In the genomic region with DNA sequence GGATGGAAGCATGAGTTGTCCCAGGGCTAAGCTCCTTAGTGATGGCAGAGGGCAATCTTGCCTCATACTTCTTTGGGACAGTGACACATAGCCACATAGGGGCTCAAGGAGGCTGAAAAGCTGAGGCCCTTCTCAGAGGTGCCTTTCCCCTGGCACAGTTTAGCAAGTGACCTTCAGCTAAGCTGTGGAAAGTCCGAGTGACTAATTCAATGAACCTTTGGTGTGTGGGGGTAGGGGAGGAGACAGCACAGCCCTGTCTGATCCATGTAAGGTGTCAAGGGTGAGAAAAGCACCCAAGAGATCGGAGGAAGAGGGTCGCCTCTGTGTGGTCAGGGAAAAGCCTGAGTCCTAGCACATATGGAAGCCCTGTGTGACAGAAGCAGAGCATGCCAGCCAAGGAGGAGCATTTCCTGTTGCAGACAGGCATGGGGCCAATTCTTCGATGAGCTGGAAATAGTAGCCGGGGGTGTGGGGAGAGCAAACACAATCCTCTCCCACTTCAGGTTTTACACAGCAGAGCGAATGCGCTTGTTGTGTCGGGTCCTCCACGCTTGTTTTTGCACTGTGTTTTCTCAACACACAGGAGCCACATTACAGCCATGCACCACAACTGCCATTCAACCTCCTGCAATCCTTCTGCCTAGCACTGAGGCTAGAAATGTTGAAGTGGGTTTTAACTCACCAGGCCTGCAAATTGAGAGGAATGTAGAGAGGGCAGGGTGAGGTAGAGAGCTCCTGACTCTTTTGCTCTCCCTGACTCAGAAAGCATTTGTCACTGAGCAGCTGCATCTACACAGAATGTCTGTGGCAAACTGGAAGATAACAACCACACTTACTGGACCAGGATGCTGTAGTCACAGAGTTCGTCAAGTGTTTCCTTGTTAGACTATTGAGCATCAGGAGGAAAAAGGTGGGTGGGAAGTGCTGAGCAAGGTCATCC, we compare ENCODE assay signal across 7 mouse cellular contexts.
A peak's percentile ranks its signal among the peaks of the same experiment; 100 is the strongest.
DNase-seq lines count a peak whose midpoint lies in the region; ATAC-seq and TF ChIP-seq lines count a peak whose summit lies in the region.

No protein-coding gene starts in this region.

- H3K9ac ChIP-seq in CH12.LX (ENCODE audit: insufficient read depth, low read depth), result peak overlapping the region; percentile 38; the same call in 1 of the 2 replicates
- H3K9ac ChIP-seq in embryonic facial prominence, embryonic 15.5 days, result no peak overlapping the region
- H3K9ac ChIP-seq in hindbrain, embryonic 15.5 days, result no peak overlapping the region
- no peak overlapping the region for H3K9ac ChIP-seq in midbrain, postnatal 0 days (replicated peaks; ENCODE audit: low read length, poor library complexity, severe bottlenecking)

- peak; percentile 83 for TF ChIP-seq EP300 in CH12.LX (IDR thresholded peaks at IDR 0.05; ENCODE audit: low read length)

- no peaks in the 10 kb centered on the region for H3K27me3 ChIP-seq in CH12.LX (replicated peaks)
- no peaks in the 10 kb centered on the region for H3K27me3 ChIP-seq in embryonic facial prominence, embryonic 15.5 days
- no peaks in the 10 kb centered on the region for H3K27me3 ChIP-seq in hindbrain, embryonic 15.5 days
- no peaks in the 10 kb centered on the region for H3K27me3 ChIP-seq in midbrain, postnatal 0 days (ENCODE audit: insufficient read depth, low read length)

- H3K27ac ChIP-seq in CH12.LX (ENCODE audit: insufficient read depth, low read depth), result peak overlapping the region; percentile 61
- peak overlapping the region; percentile 70 for H3K27ac ChIP-seq in embryonic facial prominence, embryonic 15.5 days (replicated peaks)
- H3K27ac ChIP-seq in hindbrain, embryonic 15.5 days (replicated peaks), result peak overlapping the region; percentile 59
- H3K27ac ChIP-seq in midbrain, postnatal 0 days (ENCODE audit: low read depth, low read length), result 0 out of 2 replicates have a peak overlapping the region, but pooled peaks have one; percentile 6

- no peak for TF ChIP-seq POLR2A in CH12.LX (IDR thresholded peaks at IDR 0.05; ENCODE audit: low read depth, low read length)

- dilution Hi-C loops in CH12.LX (cut with MboI; ENCODE audit: extremely low pct_ligation_motif_present, extremely low pct_unique_long_range_greater_than_20kb, low sequenced_read_pairs), result no loop called here

- WGBS in embryonic facial prominence, embryonic 15.5 days, result 48% methylated on average over 10 of the region's 10 CpGs
- WGBS in hindbrain, embryonic 15.5 days, result 61% methylated on average over 10 of the region's 10 CpGs
- WGBS in midbrain, postnatal 0 days, result 60% methylated on average over 10 of the region's 10 CpGs

- no peaks in the 10 kb centered on the region for H3K9me3 ChIP-seq in CH12.LX (replicated peaks; ENCODE audit: low read length)
- H3K9me3 ChIP-seq in embryonic facial prominence, embryonic 15.5 days (replicated peaks), result no peaks in the 10 kb centered on the region
- H3K9me3 ChIP-seq in hindbrain, embryonic 15.5 days, result no peaks in the 10 kb centered on the region
- no peaks in the 10 kb centered on the region for H3K9me3 ChIP-seq in midbrain, postnatal 0 days (ENCODE audit: low read length)

- H3K79me2 ChIP-seq in CH12.LX (replicated peaks; ENCODE audit: control insufficient read depth, extremely low read depth, insufficient read depth, poor library complexity, severe bottlenecking), result no peaks in the 10 kb centered on the region

- TF ChIP-seq CTCF in CH12.LX (conservative IDR thresholded peaks at IDR 0.05 in 1 of 2, IDR thresholded peaks at IDR 0.05 in 1 of 2; ENCODE audit: low read depth in 2 of 2, low read length in 2 of 2), result peak in 1 of 2 experiments; percentile 51; a peak in 2 of 4 replicates
- TF ChIP-seq CTCF in midbrain, postnatal 0 days (IDR thresholded peaks at IDR 0.05), result no peak

- DNase-seq in CH12.LX (ENCODE audit: extremely low read depth), result no peak
- peak; percentile 40 to 48 for DNase-seq in adrenal gland, adult 18-20 months (ENCODE audit: low spot score in 2 of 2)
- DNase-seq in layer of hippocampus, postnatal 14 days (ENCODE audit: low spot score in 2 of 2), result peak; percentile 47 to 60
- DNase-seq in midbrain, postnatal 0 days (ENCODE audit: low spot score), result peak; percentile 74

- peak overlapping the region; percentile 73 for H3K4me2 ChIP-seq in CH12.LX (ENCODE audit: insufficient read depth, low read depth, poor library complexity, severe bottlenecking)
- no peak overlapping the region for H3K4me2 ChIP-seq in embryonic facial prominence, embryonic 15.5 days (replicated peaks)
- no peak overlapping the region for H3K4me2 ChIP-seq in hindbrain, embryonic 15.5 days
- no peak overlapping the region for H3K4me2 ChIP-seq in midbrain, postnatal 0 days (ENCODE audit: low read depth, low read length, poor library complexity, severe bottlenecking)

- peaks cover 0 to 9% of the 10 kb centered on the region in 2 experiments for H3K36me3 ChIP-seq in CH12.LX (replicated peaks in 1 of 2; ENCODE audit: control insufficient read depth in 1 of 2, insufficient read depth in 1 of 2, low read length in 1 of 2)
- H3K36me3 ChIP-seq in embryonic facial prominence, embryonic 15.5 days, result no peaks in the 10 kb centered on the region
- H3K36me3 ChIP-seq in hindbrain, embryonic 15.5 days, result no peaks in the 10 kb centered on the region
- H3K36me3 ChIP-seq in midbrain, postnatal 0 days (ENCODE audit: insufficient read depth, low read length), result no peaks in the 10 kb centered on the region

- peaks cover 47 to 62% of the 10 kb centered on the region in 2 experiments for H3K4me1 ChIP-seq in CH12.LX (ENCODE audit: control insufficient read depth in 1 of 2, insufficient read depth in 2 of 2)
- H3K4me1 ChIP-seq in embryonic facial prominence, embryonic 15.5 days, result peaks cover 17% of the 10 kb centered on the region
- H3K4me1 ChIP-seq in hindbrain, embryonic 15.5 days (replicated peaks), result peaks cover 25% of the 10 kb centered on the region
- H3K4me1 ChIP-seq in midbrain, postnatal 0 days (ENCODE audit: insufficient read depth, low read length), result peaks cover 8% of the 10 kb centered on the region; the same call in 1 of the 2 replicates

- in situ Hi-C loops in CH12.LX (cut with MboI; ENCODE audit: low pct_ligation_motif_present, low pct_unique_long_range_greater_than_20kb, low sequenced_read_pairs), result no loop called here

- peak; percentile 61; the same call in 1 of the 2 replicates for ATAC-seq in embryonic facial prominence, embryonic 15.5 days (ENCODE audit: insufficient number of reproducible peaks, low FRiP score, low TSS enrichment, low read depth)
- ATAC-seq in hindbrain, embryonic 15.5 days (ENCODE audit: low FRiP score, low read depth), result peak; percentile 59
- no peak for ATAC-seq in midbrain, postnatal 0 days (ENCODE audit: low FRiP score)
- ATAC-seq in megakaryocyte-erythroid progenitor cell, adult 5-6 weeks (replicated peaks; ENCODE audit: low FRiP score, low TSS enrichment, poor library complexity, severe bottlenecking), result no peak

- peak; percentile 52 for TF ChIP-seq RAD21 in CH12.LX (IDR thresholded peaks at IDR 0.05; ENCODE audit: low read depth, low read length)

- no peak overlapping the region for H3K4me3 ChIP-seq in CH12.LX (replicated peaks in 1 of 3; ENCODE audit: low read depth in 2 of 3, low read length in 2 of 3, poor library complexity in 1 of 3)
- no peak overlapping the region for H3K4me3 ChIP-seq in embryonic facial prominence, embryonic 15.5 days (replicated peaks)
- no peak overlapping the region for H3K4me3 ChIP-seq in hindbrain, embryonic 15.5 days
- H3K4me3 ChIP-seq in midbrain, postnatal 0 days (ENCODE audit: low read depth, low read length), result no peak overlapping the region

TF ChIP-seq in CH12.LX, 34 proteins besides CTCF, POLR2A, EP300 and RAD21 (continues in another document):
- TF ChIP-seq SMC3 (IDR thresholded peaks at IDR 0.05; ENCODE audit: low read depth, low read length) (peak; percentile 60), GABPA (IDR thresholded peaks at IDR 0.05; ENCODE audit: insufficient replicate concordance, low read depth, low read length) (no peak), HCFC1 (IDR thresholded peaks at IDR 0.05; ENCODE audit: low read depth, low read length) (peak; percentile 29; the same call in 1 of the 2 replicates), NELFE (IDR thresholded peaks at IDR 0.05; ENCODE audit: low read depth, low read length) (no peak), E2F4 (IDR thresholded peaks at IDR 0.05; ENCODE audit: insufficient replicate concordance, low read depth, low read length) (no peak), ZNF384 (IDR thresholded peaks at IDR 0.05; ENCODE audit: low read depth, low read length) (no peak), MYC (IDR thresholded peaks at IDR 0.05; ENCODE audit: low read depth, low read length) (0 out of 2 replicates have a peak, but pooled peaks have one; percentile 16), ZMIZ1 (IDR thresholded peaks at IDR 0.05; ENCODE audit: low read depth, low read length) (0 out of 2 replicates have a peak, but pooled peaks have one; percentile 49), MAX (IDR thresholded peaks at IDR 0.05; ENCODE audit: low read length) (peak; percentile 17; the same call in 1 of the 2 replicates), MAZ (IDR thresholded peaks at IDR 0.05; ENCODE audit: low read depth, low read length) (peak; percentile 72), NRF1 (IDR thresholded peaks at IDR 0.05; ENCODE audit: low read depth, low read length) (peak; percentile 32; the same call in 1 of the 2 replicates), SIN3A (IDR thresholded peaks at IDR 0.05; ENCODE audit: low read length) (no peak), KAT2A (IDR thresholded peaks at IDR 0.05; ENCODE audit: insufficient replicate concordance, low read length) (no peak), MXI1 (IDR thresholded peaks at IDR 0.05; ENCODE audit: low read depth, low read length) (peak; percentile 71; the same call in 1 of the 2 replicates), RCOR1 (conservative IDR thresholded peaks at IDR 0.05; ENCODE audit: low read depth, low read length) (peak; percentile 71; the same call in 1 of the 2 replicates), JUND (conservative IDR thresholded peaks at IDR 0.05; ENCODE audit: low read depth, low read length) (peak; percentile 53; the same call in 1 of the 2 replicates), BHLHE40 (IDR thresholded peaks at IDR 0.05; ENCODE audit: low read depth, low read length) (peak; percentile 77), MAFK (IDR thresholded peaks at IDR 0.05; ENCODE audit: insufficient replicate concordance, low read length) (0 out of 2 replicates have a peak, but pooled peaks have one; percentile 32), POLR2AphosphoS2 (IDR thresholded peaks at IDR 0.05; ENCODE audit: low read depth, low read length) (no peak), TBP (conservative IDR thresholded peaks at IDR 0.05; ENCODE audit: low read depth, low read length) (no peak), UBTF (IDR thresholded peaks at IDR 0.05; ENCODE audit: low read depth, low read length) (no peak), ZC3H11A (IDR thresholded peaks at IDR 0.05; ENCODE audit: low read depth, low read length) (no peak), TCF12 (IDR thresholded peaks at IDR 0.05; ENCODE audit: low read depth, low read length) (peak; percentile 77), ELF1 (IDR thresholded peaks at IDR 0.05; ENCODE audit: low read depth, low read length) (peak; percentile 19; the same call in 1 of the 2 replicates), ETS1 (conservative IDR thresholded peaks at IDR 0.05; ENCODE audit: low read depth, low read length) (peak; percentile 62)

Comparison
In these comparisons a context has a peak if more than half of its experiments do, and no peak if none do; other contexts are left out.
1. H3K27ac ChIP-seq: peak in every context shown above with its lines; median percentile 70 in embryonic facial prominence, embryonic 15.5 days; 61 in CH12.LX; 59 in hindbrain, embryonic 15.5 days; 6 in midbrain, postnatal 0 days.
2. ATAC-seq: peak in embryonic facial prominence, embryonic 15.5 days (single experiment) and hindbrain, embryonic 15.5 days (single experiment); none in midbrain, postnatal 0 days (single experiment) and megakaryocyte-erythroid progenitor cell, adult 5-6 weeks (single experiment).